21 mouse cellular contexts compared by ENCODE assay signal in the genomic region with DNA sequence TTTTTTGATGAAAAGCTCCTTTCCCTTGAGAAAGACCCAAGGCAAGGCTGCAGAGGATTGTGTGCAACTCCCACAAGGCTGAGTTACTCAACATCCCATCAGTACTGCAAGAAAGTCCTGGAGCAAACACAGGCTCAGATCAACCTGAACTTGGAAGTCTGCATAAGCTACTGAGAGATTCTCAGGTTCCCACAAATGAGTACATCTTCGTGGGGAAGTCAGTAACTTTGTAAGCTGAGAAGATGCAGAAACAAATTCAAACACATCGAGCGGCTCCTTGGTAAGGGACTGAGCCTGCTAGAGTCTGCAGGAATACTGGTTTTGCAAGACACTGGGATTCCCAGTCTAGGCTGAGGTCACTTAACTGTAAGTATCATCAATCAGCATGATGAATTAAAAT. TPM values are rescaled to one million over a fixed set of nuclear protein-coding genes. Genes with fewer than 3 reads are reported as not detected.
A peak's percentile ranks its signal among the peaks of the same experiment; 100 is the strongest.
DNase-seq lines count a peak whose midpoint lies in the region; ATAC-seq lines count a peak whose summit lies in the region.
"Had no signal": no experiment of that assay in that cellular context is flagged by ENCODE, and none has a peak within 500 bp of the region (broad histone marks: within the 10 kb centered on the region; RNA-seq: fewer than 3 reads in every experiment).

No protein-coding gene starts in this region.

- no peak overlapping the region for H3K27ac ChIP-seq in midbrain, embryonic 11.5 days (ENCODE audit: low read depth, low read length)
- no peak overlapping the region for H3K27ac ChIP-seq in midbrain, embryonic 15.5 days

- peaks cover 32% of the 10 kb centered on the region for H3K36me3 ChIP-seq in midbrain, embryonic 11.5 days (ENCODE audit: control insufficient read depth, insufficient read depth, low read length)
- peaks cover 65% of the 10 kb centered on the region for H3K36me3 ChIP-seq in midbrain, embryonic 15.5 days (replicated peaks)

- ATAC-seq in midbrain, embryonic 11.5 days (ENCODE audit: low FRiP score), result no peak
- no peak for ATAC-seq in midbrain, embryonic 15.5 days (replicated peaks)
- ATAC-seq: activated CD4-positive, CD25-positive, alpha-beta regulatory T cell, adult 4 months; CD4-positive, CD25-positive, alpha-beta regulatory T cell, adult 4 months; Patski had no signal

- H3K4me2 ChIP-seq in midbrain, embryonic 11.5 days, result no peak overlapping the region
- H3K4me2 ChIP-seq in midbrain, embryonic 15.5 days, result no peak overlapping the region

- H3K27me3 ChIP-seq in midbrain, embryonic 11.5 days (ENCODE audit: control insufficient read depth, insufficient read depth, low read length), result no peaks in the 10 kb centered on the region
- no peaks in the 10 kb centered on the region for H3K27me3 ChIP-seq in midbrain, embryonic 15.5 days (replicated peaks)
- H3K27me3 ChIP-seq: CH12.LX, Patski had no signal

- no peaks in the 10 kb centered on the region for H3K9me3 ChIP-seq in midbrain, embryonic 11.5 days (ENCODE audit: control insufficient read depth, low read length)
- H3K9me3 ChIP-seq in midbrain, embryonic 15.5 days, result no peaks in the 10 kb centered on the region
- H3K9me3 ChIP-seq: G1E had no signal

- 91% methylated on average over 3 of the region's 3 CpGs for WGBS in midbrain, embryonic 11.5 days
- WGBS in midbrain, embryonic 15.5 days, result 95% methylated on average over 3 of the region's 3 CpGs

- peak; percentile 31 for DNase-seq in adrenal gland, adult 2 months
- DNase-seq in adrenal gland, postnatal 25 days, result no peak
- DNase-seq in adrenal gland, postnatal 10 days, result peak; percentile 10
- DNase-seq in adrenal gland, postnatal 36 days, result no peak
- peak; percentile 75 for DNase-seq in midbrain, embryonic 11.5 days (ENCODE audit: low spot score, missing footprints)
- DNase-seq: adrenal gland, adult 8-10 months; adrenal gland, postnatal 14 days; B cell, adult 2 months; cerebellum, adult 11 months; cerebellum, adult 11-12 months; cerebellum, adult 18-20 months; cerebellum, adult 2 months; cerebellum, adult 8-10 months; cerebellum, adult 9-10 months; cerebellum, adult 9-11 months had no signal

- no peaks in the 10 kb centered on the region for H3K4me1 ChIP-seq in midbrain, embryonic 11.5 days (ENCODE audit: control insufficient read depth, insufficient read depth, low read length)
- H3K4me1 ChIP-seq in midbrain, embryonic 15.5 days, result no peaks in the 10 kb centered on the region

- H3K9ac ChIP-seq in midbrain, embryonic 11.5 days (ENCODE audit: low read length), result no peak overlapping the region
- H3K9ac ChIP-seq in midbrain, embryonic 15.5 days, result no peak overlapping the region

- H3K4me3 ChIP-seq in midbrain, embryonic 11.5 days (ENCODE audit: low read depth, low read length), result no peak overlapping the region
- H3K4me3 ChIP-seq in midbrain, embryonic 15.5 days, result no peak overlapping the region

RNA-seq across cellular contexts. Expression of a gene that starts 40.5 kb away (rescaled TPM):
- total RNA-seq in adrenal gland, adult 2 months (2021), result 10 to 100 TPM; 22.4 to 23.7 TPM
- 9.7 and 10.0 TPM in 2 replicates for polyA plus RNA-seq in adrenal gland, adult 2 months (2012; rRNA removed)
- total RNA-seq in adrenal gland, postnatal 25 days (2021), result 30.1 and 32.1 TPM in 2 replicates
- total RNA-seq in adrenal gland, postnatal 10 days (2021), result 10 to 100 TPM; 22.5 to 31.4 TPM
- total RNA-seq in adrenal gland, postnatal 36 days (2021), result 10 to 100 TPM; 27.5 TPM
- polyA plus RNA-seq in midbrain, embryonic 11.5 days (2014; fragmentation: Nextera tagmentation; extraction: Ambion mirVana), result 28.4 and 28.9 TPM in 2 replicates
- 36.5 and 40.1 TPM in 2 replicates for polyA plus RNA-seq in midbrain, embryonic 15.5 days (2015; fragmentation: Nextera tagmentation; extraction: Ambion mirVana)

Comparison
In these comparisons a context has a peak if more than half of its experiments do, and no peak if none do; other contexts are left out.
1. DNase-seq: peak in adrenal gland, adult 2 months (single experiment), adrenal gland, postnatal 10 days (single experiment) and midbrain, embryonic 11.5 days (single experiment); none in adrenal gland, postnatal 25 days (single experiment) and adrenal gland, postnatal 36 days (0 of 2).